Mouse (Mus musculus) megakaryocyte, embryonic 14.5 days (primary cell): ENCODE measurements at regions not wholly inside any gene's neighbourhood (a gene's known extent, or its start where the extent isn't known, plus 50 kb on each side); places are given as distances from the start of the nearest gene placed in this dataset.

Experiments
- FLI1 ChIP-seq: IDR thresholded peaks from 2 replicates; pipeline ENCODE4 v1.6.1; 2012; ENCODE audit warnings: low read length, inconsistent platforms, mixed read lengths
- GATA1 ChIP-seq: IDR thresholded peaks from 3 replicates; pipeline ENCODE4 v1.6.1; 2012; ENCODE audit warnings: mixed read lengths, low read length, inconsistent platforms, borderline replicate concordance

GRCm38 (mm10) chr14:74327291-74327690, 313.3 kb upstream of the Htr2a start:
- TF ChIP-seq GATA1 (no peak), FLI1 (no peak)
